Mouse (Mus musculus): ENCODE results near the gene B3gat3. TPM values are rescaled to one million over a fixed set of nuclear protein-coding genes. Genes with fewer than 3 reads are reported as not detected.

The B3gat3 gene
- polyA plus RNA-seq, 1 experiment from 2014 or later, result 20.2 TPM

- ATAC-seq (peak; percentile 18; the same call in 1 of the 2 replicates), DNase-seq (peak; percentile 86)
- no peaks in the 10 kb centered on the region for H3K27me3 ChIP-seq (ENCODE audit: insufficient read depth, low read length)
- H3K4me1 ChIP-seq (ENCODE audit: insufficient read depth), result peaks cover 38% of the 10 kb centered on the region
- peak overlapping the region; percentile 90; the same call in 1 of the 2 replicates for H3K4me3 ChIP-seq (ENCODE audit: low read depth, low read length)
- no peaks in the 10 kb centered on the region for H3K9me3 ChIP-seq (ENCODE audit: low read length)
- H3K4me2 ChIP-seq (ENCODE audit: low read depth, low read length), result peak overlapping the region; percentile 77
- H3K27ac ChIP-seq (ENCODE audit: low read depth), result peak overlapping the region; percentile 99
- H3K9ac ChIP-seq (replicated peaks), result no peak overlapping the region
- no peak for TF ChIP-seq EP300 (IDR thresholded peaks at IDR 0.05; ENCODE audit: low read depth)
- TF ChIP-seq CTCF (IDR thresholded peaks at IDR 0.05; ENCODE audit: low read depth), result no peak
- 11% methylated on average over 5 of the region's 5 CpGs for WGBS (ENCODE audit: insufficient replicate concordance)
- peaks cover 57% of the 10 kb centered on the region for H3K36me3 ChIP-seq (replicated peaks; ENCODE audit: insufficient read depth, low read length)
Measured at GRCm38 (mm10) chr19:8944750-8945149, 24.6 kb downstream of the B3gat3 start.

DNA sequence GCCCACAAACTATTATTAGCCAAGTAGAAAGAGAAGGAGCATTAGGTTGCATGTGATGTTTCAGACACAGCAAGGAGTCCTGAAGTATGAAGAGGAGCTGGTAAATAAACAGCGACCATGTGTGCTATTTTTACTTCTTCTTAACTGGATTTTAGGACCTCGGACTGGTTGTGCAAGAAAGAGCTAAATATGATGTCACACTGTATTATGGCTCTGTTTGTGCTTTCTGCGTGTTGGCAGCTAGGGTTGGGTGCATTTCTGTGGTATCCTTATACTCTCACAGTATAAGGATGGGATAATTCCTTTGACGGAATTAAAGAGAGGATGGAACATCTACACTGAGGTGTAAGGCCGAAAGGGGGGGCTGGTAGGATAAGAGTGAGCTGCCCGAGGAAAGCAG lies 25.1 kb downstream of the B3gat3 start:
- 59% methylated on average over 6 of the region's 6 CpGs for WGBS (ENCODE audit: insufficient replicate concordance)
- TF ChIP-seq EP300 (IDR thresholded peaks at IDR 0.05; ENCODE audit: low read depth) (no peak), CTCF (IDR thresholded peaks at IDR 0.05; ENCODE audit: low read depth) (0 out of 2 replicates have a peak, but pooled peaks have one; percentile 3)
- 0 out of 2 replicates have a peak overlapping the region, but pooled peaks have one; percentile 90 for H3K4me3 ChIP-seq (ENCODE audit: low read depth, low read length)
- no peaks in the 10 kb centered on the region for H3K27me3 ChIP-seq (ENCODE audit: insufficient read depth, low read length)
- H3K4me2 ChIP-seq (ENCODE audit: low read depth, low read length), result peak overlapping the region; percentile 77
- no peak for DNase-seq
- peaks cover 57% of the 10 kb centered on the region for H3K36me3 ChIP-seq (replicated peaks; ENCODE audit: insufficient read depth, low read length)
- peaks cover 38% of the 10 kb centered on the region for H3K4me1 ChIP-seq (ENCODE audit: insufficient read depth)
- H3K9ac ChIP-seq (replicated peaks), result no peak overlapping the region
- peak overlapping the region; percentile 99 for H3K27ac ChIP-seq (ENCODE audit: low read depth)
- no peaks in the 10 kb centered on the region for H3K9me3 ChIP-seq (ENCODE audit: low read length)
- peak; percentile 9; the same call in 1 of the 2 replicates for ATAC-seq

- Histone ChIP-seq H3K36me3 (replicated peaks; ENCODE audit: insufficient read depth, low read length) (peaks cover 71% of the 10 kb centered on the region), H3K9me3 (ENCODE audit: low read length) (no peaks in the 10 kb centered on the region), H3K27ac (ENCODE audit: low read depth) (no peak overlapping the region; the same call in 1 of the 2 replicates), H3K9ac (replicated peaks) (no peak overlapping the region), H3K4me2 (ENCODE audit: low read depth, low read length) (no peak overlapping the region), H3K4me3 (ENCODE audit: low read depth, low read length) (no peak overlapping the region), H3K4me1 (ENCODE audit: insufficient read depth) (peaks cover 28% of the 10 kb centered on the region), H3K27me3 (ENCODE audit: insufficient read depth, low read length) (no peaks in the 10 kb centered on the region)
- no peak for DNase-seq
- ATAC-seq, result no peak
- no peak for TF ChIP-seq CTCF (IDR thresholded peaks at IDR 0.05; ENCODE audit: low read depth)
- no peak for TF ChIP-seq EP300 (IDR thresholded peaks at IDR 0.05; ENCODE audit: low read depth)
- 65% methylated on average over 7 of the region's 7 CpGs for WGBS (ENCODE audit: insufficient replicate concordance)
Measured at GRCm38 (mm10) chr19:8946929-8947328, 26.8 kb downstream of the B3gat3 start.

DNA sequence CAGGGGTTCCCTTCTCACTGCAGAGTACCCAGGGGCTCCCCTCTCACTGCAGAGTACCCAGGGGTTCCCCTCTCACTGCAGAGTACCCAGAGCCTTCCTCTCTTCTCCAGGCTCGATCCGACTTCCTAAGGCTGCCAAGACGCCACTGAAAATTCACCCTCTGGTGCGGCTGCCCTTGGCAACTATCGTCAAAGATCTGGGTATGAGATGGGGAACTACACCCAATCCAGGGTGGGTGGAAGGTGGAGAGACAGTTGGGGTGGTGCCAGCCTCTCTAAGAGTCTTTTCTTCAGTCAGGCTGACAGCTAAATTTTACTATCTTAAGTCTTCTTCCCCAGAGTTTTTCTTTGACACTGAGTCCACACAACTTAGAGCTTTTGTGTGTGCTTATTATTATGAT lies 30.0 kb downstream of the B3gat3 start:
- no peak for ATAC-seq
- no peaks in the 10 kb centered on the region for H3K9me3 ChIP-seq (ENCODE audit: low read length)
- peaks cover 23% of the 10 kb centered on the region for H3K4me1 ChIP-seq (ENCODE audit: insufficient read depth)
- no peak overlapping the region for H3K27ac ChIP-seq (ENCODE audit: low read depth)
- TF ChIP-seq CTCF (IDR thresholded peaks at IDR 0.05; ENCODE audit: low read depth) (no peak), EP300 (IDR thresholded peaks at IDR 0.05; ENCODE audit: low read depth) (no peak)
- H3K36me3 ChIP-seq (replicated peaks; ENCODE audit: insufficient read depth, low read length), result peaks cover 66% of the 10 kb centered on the region
- no peak overlapping the region for H3K9ac ChIP-seq (replicated peaks)
- no peak overlapping the region for H3K4me3 ChIP-seq (ENCODE audit: low read depth, low read length)
- WGBS (ENCODE audit: insufficient replicate concordance), result 89% methylated on average over 5 of the region's 5 CpGs
- H3K27me3 ChIP-seq (ENCODE audit: insufficient read depth, low read length), result no peaks in the 10 kb centered on the region
- no peak overlapping the region for H3K4me2 ChIP-seq (ENCODE audit: low read depth, low read length)
- DNase-seq, result no peak

DNA sequence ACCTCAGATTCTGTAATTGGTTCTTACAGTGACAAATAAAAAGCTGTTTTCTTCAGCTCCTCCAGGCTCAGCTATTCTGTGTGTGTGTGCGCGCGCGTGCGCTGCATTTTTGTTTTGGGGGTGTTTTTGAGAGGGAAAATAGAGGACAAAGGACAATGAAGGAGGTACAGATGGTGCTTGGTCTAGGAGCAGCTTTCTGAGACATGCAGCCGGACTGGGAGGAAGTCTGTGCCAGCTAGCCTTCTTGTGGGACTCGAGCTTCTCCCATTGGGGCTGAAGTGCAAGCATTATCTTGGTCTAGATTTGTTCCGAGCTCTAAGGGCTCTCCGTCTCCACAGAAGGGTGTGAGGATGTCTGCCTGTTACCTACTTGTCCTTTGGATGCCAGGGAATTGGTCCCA lies 32.1 kb downstream of the B3gat3 start:
- H3K4me1 ChIP-seq (ENCODE audit: insufficient read depth), result peaks cover 17% of the 10 kb centered on the region
- no peaks in the 10 kb centered on the region for H3K27me3 ChIP-seq (ENCODE audit: insufficient read depth, low read length)
- no peak for DNase-seq
- WGBS (ENCODE audit: insufficient replicate concordance), result 88% methylated on average over 9 of the region's 9 CpGs
- no peak for TF ChIP-seq EP300 (IDR thresholded peaks at IDR 0.05; ENCODE audit: low read depth)
- no peak for TF ChIP-seq CTCF (IDR thresholded peaks at IDR 0.05; ENCODE audit: low read depth)
- no peak overlapping the region for H3K27ac ChIP-seq (ENCODE audit: low read depth)
- no peak for ATAC-seq
- 0 out of 2 replicates have a peak overlapping the region, but pooled peaks have one; percentile 16 for H3K9ac ChIP-seq (replicated peaks)
- H3K9me3 ChIP-seq (ENCODE audit: low read length), result no peaks in the 10 kb centered on the region
- peak overlapping the region; percentile 89 for H3K4me2 ChIP-seq (ENCODE audit: low read depth, low read length)
- H3K4me3 ChIP-seq (ENCODE audit: low read depth, low read length), result no peak overlapping the region
- H3K36me3 ChIP-seq (replicated peaks; ENCODE audit: insufficient read depth, low read length), result peaks cover 59% of the 10 kb centered on the region

GRCm38 (mm10) chr19:8953135-8954039 lies 33.2 kb downstream of the B3gat3 start, which contains the start of gene Tut1:
Gene Tut1 (plus strand): TSS chr19:8953847.
- H3K27ac ChIP-seq (ENCODE audit: low read depth), result peak within 1 kb of the TSS; percentile 79
- H3K9me3 ChIP-seq (ENCODE audit: low read length), result no peaks in the 10 kb centered on the region
- peaks cover 17% of the 10 kb centered on the region for H3K4me1 ChIP-seq (ENCODE audit: insufficient read depth)
- peak within 1 kb of the TSS; percentile 89 for H3K4me2 ChIP-seq (ENCODE audit: low read depth, low read length)
- WGBS (ENCODE audit: insufficient replicate concordance), result 2% methylated on average over 46 of the region's 46 CpGs
- peak within 1 kb of the TSS; percentile 82 for H3K4me3 ChIP-seq (ENCODE audit: low read depth, low read length)
- H3K27me3 ChIP-seq (ENCODE audit: insufficient read depth, low read length), result no peaks in the 10 kb centered on the region
- DNase-seq (peak; percentile 91), ATAC-seq (peak; percentile 96)
- peak within 1 kb of the TSS; percentile 78 for H3K9ac ChIP-seq (replicated peaks)
- peaks cover 54% of the 10 kb centered on the region for H3K36me3 ChIP-seq (replicated peaks; ENCODE audit: insufficient read depth, low read length)
- TF ChIP-seq EP300 (IDR thresholded peaks at IDR 0.05; ENCODE audit: low read depth), result peak; percentile 82
- TF ChIP-seq CTCF (IDR thresholded peaks at IDR 0.05; ENCODE audit: low read depth), result 0 out of 2 replicates have a peak, but pooled peaks have one; percentile 19

Data from liver, postnatal 0 days (tissue).